Mouse (Mus musculus) midbrain, embryonic 14.5 days (tissue): ENCODE data around the gene Ttc25. TPM values are rescaled to one million over a fixed set of nuclear protein-coding genes. Genes with fewer than 3 reads are reported as not detected.

ENCODE experiments used
- ATAC-seq: fragments of 200-750 bp; cut with Nextera tagmentation; 2 replicates; pipeline ENCODE4 v1.8.0; 2017; ENCODE audit warnings: moderate number of reproducible peaks, moderate library complexity; ENCODE audit not compliant: low FRiP score, low TSS enrichment
- DNase-seq: peaks from one replicate; pipeline ENCODE4 v3.0.0-alpha.2; 2015
- H3K27ac ChIP-seq: fragments of 300-500 bp; sonication (generic); replicated peaks from 2 replicates; pipeline ENCODE4 v1.5.1; 2014; ENCODE audit warnings: mild to moderate bottlenecking, low read depth, low read length, moderate library complexity
- H3K27me3 ChIP-seq: fragments of 300-500 bp; sonication (generic); 2 replicates; pipeline ENCODE4 v1.6.1; 2014; ENCODE audit warnings: low read length, control low read depth, mixed read lengths; ENCODE audit not compliant: control insufficient read depth, insufficient read depth
- H3K36me3 ChIP-seq: fragments of 300-500 bp; sonication (generic); 2 replicates; pipeline ENCODE4 v1.6.1; 2014; ENCODE audit warnings: low read length, control low read depth; ENCODE audit not compliant: control insufficient read depth, insufficient read depth
- H3K4me1 ChIP-seq: fragments of 300-500 bp; sonication (generic); 2 replicates; pipeline ENCODE4 v1.6.1; 2014; ENCODE audit warnings: mild to moderate bottlenecking, antibody characterized with exemption, low read length, control low read depth; ENCODE audit not compliant: control insufficient read depth, insufficient read depth
- H3K4me2 ChIP-seq: fragments of 300-500 bp; sonication (generic); 2 replicates; pipeline ENCODE4 v1.6.1; 2014; ENCODE audit warnings: mild to moderate bottlenecking, low read length, moderate library complexity
- H3K4me3 ChIP-seq: fragments of 300-500 bp; sonication (generic); replicated peaks from 2 replicates; pipeline ENCODE4 v1.5.1; 2014; ENCODE audit warnings: low read depth, low read length
- H3K9ac ChIP-seq: fragments of 300-500 bp; sonication (generic); replicated peaks from 2 replicates; pipeline ENCODE4 v1.6.1; 2014; ENCODE audit warnings: mild to moderate bottlenecking, low read length, moderate library complexity
- H3K9me3 ChIP-seq: fragments of 300-500 bp; sonication (generic); 2 replicates; pipeline ENCODE4 v1.6.1; 2016; ENCODE audit warnings: low read length, control low read depth, mixed read lengths; ENCODE audit not compliant: control insufficient read depth
- WGBS: fragments of 180-500 bp; shearing (Covaris S2); extraction: QIAGEN DNeasy Blood & Tissue Kit; methylation state at CpG from one replicate; pipeline ENCODE4 v1.1.7; 2014; 5-methylcytosine and 5-hydroxymethylcytosine counted together
- polyA plus RNA-seq: library from polyadenylated mRNA; unstranded; fragments of >200 nt; fragmentation: Nextera tagmentation; extraction: Ambion mirVana; gene quantifications from 2 replicates; pipeline ENCODE4 v1.2.1, GENCODE M21; 2014

The Ttc25 gene
- polyA plus RNA-seq, 1 experiment from 2014 or later: 1.9 TPM

DNA sequence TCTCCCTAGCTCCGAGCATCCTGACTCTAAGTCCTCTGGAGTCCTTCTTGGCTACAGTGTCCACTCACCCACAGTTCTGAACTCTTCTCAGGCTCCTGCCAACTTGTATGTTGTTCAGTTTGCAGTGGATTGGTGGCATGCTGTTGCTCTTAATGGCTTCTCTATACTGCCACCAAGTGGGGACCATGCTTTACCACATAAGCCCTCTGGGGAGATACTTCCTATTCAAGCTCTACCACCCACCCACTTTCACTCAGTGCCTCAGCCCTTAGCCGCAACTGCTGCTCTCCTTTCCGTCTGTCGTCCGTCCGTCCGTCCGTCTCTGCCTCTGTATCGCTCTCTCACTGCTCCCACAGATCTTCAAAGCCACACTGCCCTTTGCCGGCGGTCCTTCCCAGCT, 10.2 kb downstream of the Ttc25 start:
- 17% methylated on average over 11 of the region's 11 CpGs for WGBS
- H3K4me2 ChIP-seq: peak overlapping the region; percentile 30; the same call in 1 of the 2 replicates
- H3K4me3 ChIP-seq: no peak overlapping the region
- H3K27me3 ChIP-seq: no peaks in the 10 kb centered on the region
- no peaks in the 10 kb centered on the region for H3K36me3 ChIP-seq
- peak; percentile 87 for DNase-seq
- no peaks in the 10 kb centered on the region for H3K4me1 ChIP-seq
- no peaks in the 10 kb centered on the region for H3K9me3 ChIP-seq
- no peak for ATAC-seq
- H3K27ac ChIP-seq: no peak overlapping the region
- no peak overlapping the region for H3K9ac ChIP-seq

DNA sequence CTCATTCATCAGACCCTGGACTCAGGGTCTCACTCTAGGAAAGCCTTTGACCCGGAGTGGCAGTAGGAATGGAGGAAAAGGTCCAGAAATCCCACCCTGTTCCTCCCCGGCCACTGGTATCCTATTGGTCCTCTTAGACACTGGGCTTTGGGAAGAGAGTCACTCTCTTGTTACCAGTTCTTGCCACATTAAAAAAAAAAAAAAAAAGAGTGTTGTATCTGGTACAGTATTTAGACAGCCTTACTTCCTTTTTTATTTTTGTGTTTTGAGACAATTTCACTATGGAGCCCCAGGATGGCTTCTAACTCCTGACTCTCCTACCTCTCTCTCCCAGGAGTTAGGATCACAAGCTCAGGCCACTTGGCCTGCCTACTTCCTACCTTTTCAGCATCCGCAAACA, 12.2 kb downstream of the Ttc25 start:
- ATAC-seq: no peak
- H3K27me3 ChIP-seq: no peaks in the 10 kb centered on the region
- H3K4me1 ChIP-seq: no peaks in the 10 kb centered on the region
- no peaks in the 10 kb centered on the region for H3K9me3 ChIP-seq
- DNase-seq: no peak
- H3K4me2 ChIP-seq: no peak overlapping the region
- no peak overlapping the region for H3K4me3 ChIP-seq
- H3K36me3 ChIP-seq: no peaks in the 10 kb centered on the region
- 74% methylated on average over 3 of the region's 3 CpGs for WGBS
- H3K9ac ChIP-seq: no peak overlapping the region
- H3K27ac ChIP-seq: no peak overlapping the region

DNA sequence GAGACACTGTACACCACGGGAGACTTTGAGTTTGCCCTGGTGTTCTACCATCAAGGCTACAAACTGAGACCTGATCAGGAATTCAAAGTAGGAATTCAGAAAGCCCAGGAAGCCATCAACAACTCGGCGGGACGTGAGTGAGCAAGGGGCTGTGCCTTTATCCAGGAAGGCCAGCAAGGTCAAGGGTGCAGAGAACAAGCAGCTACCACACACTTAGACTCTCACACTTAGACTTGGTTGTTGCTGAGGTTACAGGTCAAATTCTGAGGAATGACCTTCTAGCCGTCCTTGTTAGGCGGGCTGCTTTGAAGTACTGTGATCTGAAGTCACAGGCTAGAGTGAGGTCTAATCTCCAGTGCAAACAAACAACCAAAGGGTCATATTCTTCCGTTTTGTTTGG, 14.1 kb downstream of the Ttc25 start:
- 55% methylated on average over 7 of the region's 7 CpGs for WGBS
- Histone ChIP-seq H3K4me2 (no peak overlapping the region), H3K27ac (no peak overlapping the region), H3K27me3 (no peaks in the 10 kb centered on the region), H3K9ac (no peak overlapping the region), H3K9me3 (no peaks in the 10 kb centered on the region), H3K36me3 (no peaks in the 10 kb centered on the region), H3K4me3 (no peak overlapping the region), H3K4me1 (no peaks in the 10 kb centered on the region)
- DNase-seq (no peak), ATAC-seq (no peak)

DNA sequence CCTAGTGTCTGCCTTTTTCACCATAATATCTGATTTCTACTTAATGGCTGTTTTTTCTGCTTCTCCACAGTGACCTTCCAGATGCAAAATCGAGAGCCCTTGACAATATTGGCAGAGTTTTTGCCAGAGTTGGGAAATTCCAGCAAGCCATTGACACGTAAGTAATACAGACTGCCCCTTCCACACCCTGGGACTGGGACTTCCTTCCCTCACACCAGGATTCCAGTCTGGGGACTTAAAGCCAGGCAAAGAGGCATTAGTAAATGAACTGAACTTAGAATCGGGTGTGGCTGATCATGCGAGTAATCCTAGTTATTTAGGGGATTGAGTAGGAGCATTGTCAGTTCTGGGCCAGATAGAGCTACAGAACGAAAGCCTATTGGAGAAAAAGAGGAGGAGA, 16.3 kb downstream of the Ttc25 start:
- no peaks in the 10 kb centered on the region for H3K36me3 ChIP-seq
- DNase-seq (no peak), ATAC-seq (no peak)
- H3K27ac ChIP-seq: no peak overlapping the region
- H3K4me1 ChIP-seq: no peaks in the 10 kb centered on the region
- H3K27me3 ChIP-seq: no peaks in the 10 kb centered on the region
- H3K9me3 ChIP-seq: no peaks in the 10 kb centered on the region
- H3K9ac ChIP-seq: no peak overlapping the region
- no peak overlapping the region for H3K4me3 ChIP-seq
- H3K4me2 ChIP-seq: no peak overlapping the region
- 57% methylated on average over 5 of the region's 5 CpGs for WGBS

DNA sequence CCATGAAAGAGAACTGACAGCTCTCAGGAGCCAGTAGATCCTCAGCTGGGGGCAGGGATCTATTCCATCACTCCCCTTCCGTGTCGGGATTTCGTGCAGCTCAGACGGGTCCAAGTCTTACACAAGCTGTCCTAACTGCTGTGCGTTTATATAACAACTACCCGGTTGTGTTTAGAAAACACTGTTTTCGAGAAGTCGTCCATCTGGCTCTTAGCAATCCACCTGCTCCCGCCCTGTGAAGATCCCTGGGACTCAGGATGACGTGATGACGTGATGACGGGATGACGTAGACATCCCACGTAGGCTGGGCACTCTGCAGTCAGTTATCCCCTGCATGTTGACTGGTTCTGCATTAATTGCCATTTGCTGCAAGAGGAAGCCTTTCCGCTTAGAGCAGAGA, 18.9 kb downstream of the Ttc25 start:
- DNase-seq: no peak
- H3K4me1 ChIP-seq: no peaks in the 10 kb centered on the region

DNA sequence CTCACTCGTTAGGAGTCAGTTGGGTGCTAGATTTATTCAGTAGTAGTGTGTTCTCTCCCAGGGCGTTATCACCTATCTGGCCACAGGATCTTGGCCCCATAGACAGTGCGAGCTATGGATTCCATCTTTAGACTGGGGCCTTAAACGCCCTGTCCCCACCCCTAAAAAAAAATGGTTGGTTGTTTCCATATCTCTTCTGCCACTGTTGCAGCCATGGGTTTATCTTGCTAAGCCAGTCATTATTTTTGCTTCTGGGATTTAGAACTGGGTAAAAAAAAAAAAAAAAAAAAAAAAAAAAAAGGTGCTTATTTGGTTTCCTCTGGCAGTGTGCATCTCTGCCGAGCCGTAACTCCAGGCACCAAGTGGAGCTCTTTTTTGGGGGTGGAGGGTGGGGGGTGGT, 19.3 kb downstream of the Ttc25 start:
- Histone ChIP-seq H3K27ac (no peak overlapping the region), H3K36me3 (no peaks in the 10 kb centered on the region), H3K4me1 (no peaks in the 10 kb centered on the region), H3K4me3 (no peak overlapping the region), H3K9ac (no peak overlapping the region), H3K27me3 (no peaks in the 10 kb centered on the region), H3K9me3 (no peaks in the 10 kb centered on the region), H3K4me2 (no peak overlapping the region)
- 94% methylated on average over 6 of the region's 6 CpGs for WGBS
- ATAC-seq (no peak), DNase-seq (no peak)

More for the DNA sequence above, 18.9 kb downstream of the Ttc25 start:
- no peak overlapping the region for H3K27ac ChIP-seq
- no peaks in the 10 kb centered on the region for H3K9me3 ChIP-seq
- 86% methylated on average over 15 of the region's 15 CpGs for WGBS
- no peaks in the 10 kb centered on the region for H3K27me3 ChIP-seq
- no peak overlapping the region for H3K9ac ChIP-seq
- no peak overlapping the region for H3K4me3 ChIP-seq
- no peak overlapping the region for H3K4me2 ChIP-seq
- ATAC-seq: no peak
- H3K36me3 ChIP-seq: no peaks in the 10 kb centered on the region

DNA sequence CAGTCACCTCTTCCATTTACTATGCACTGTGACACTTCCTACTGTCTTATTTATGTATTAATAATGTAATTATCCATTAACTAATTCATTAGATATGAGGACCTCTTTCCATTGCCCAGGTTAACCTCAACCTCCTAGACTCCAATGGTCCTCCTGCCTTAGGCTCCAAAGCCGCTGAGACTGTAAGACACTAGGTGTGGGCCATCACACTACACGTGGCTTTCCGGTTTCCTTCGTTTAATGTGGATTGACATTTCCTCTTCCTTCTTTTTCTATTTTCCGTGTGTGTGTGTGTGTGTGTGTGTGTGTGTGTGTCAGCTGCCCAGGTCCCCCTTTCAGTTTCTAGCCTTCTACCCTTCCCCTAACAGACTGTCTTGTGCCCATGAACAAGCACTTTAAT, 21.8 kb downstream of the Ttc25 start:
- 89% methylated on average over 5 of the region's 5 CpGs for WGBS
- H3K4me3 ChIP-seq: no peak overlapping the region
- peaks cover 5% of the 10 kb centered on the region; the same call in 1 of the 2 replicates for H3K27me3 ChIP-seq
- no peaks in the 10 kb centered on the region for H3K9me3 ChIP-seq
- 0 out of 2 replicates have a peak, but pooled peaks cover 9% of the 10 kb centered on the region for H3K4me1 ChIP-seq
- no peak for ATAC-seq
- no peak overlapping the region for H3K9ac ChIP-seq
- H3K36me3 ChIP-seq: no peaks in the 10 kb centered on the region
- no peak overlapping the region for H3K27ac ChIP-seq
- DNase-seq: no peak
- H3K4me2 ChIP-seq: no peak overlapping the region

DNA sequence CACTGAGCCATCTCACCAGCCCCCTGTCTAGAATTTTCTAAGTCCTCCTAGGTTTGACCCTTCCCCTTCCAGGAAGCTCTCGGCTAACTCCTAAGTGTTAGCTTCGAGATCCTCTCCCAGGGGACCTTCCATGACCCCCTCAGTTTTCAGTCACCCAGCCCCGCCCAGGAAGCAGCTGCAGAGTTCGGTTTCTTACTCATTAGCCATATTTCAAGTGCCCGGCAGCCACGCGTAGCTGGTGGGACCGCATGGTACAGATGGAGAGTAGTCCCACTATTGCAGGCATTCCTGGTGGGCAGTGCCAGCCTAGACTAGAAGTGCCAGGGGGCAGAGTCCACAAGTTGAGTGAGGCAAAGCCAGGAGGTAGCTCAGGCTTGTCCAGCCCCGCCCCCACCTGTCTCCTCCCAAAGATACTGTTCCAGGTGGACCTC, 22.4 kb downstream of the Ttc25 start:
- Histone ChIP-seq H3K9ac (no peak overlapping the region), H3K4me1 (0 out of 2 replicates have a peak, but pooled peaks cover 9% of the 10 kb centered on the region), H3K36me3 (no peaks in the 10 kb centered on the region), H3K4me2 (no peak overlapping the region), H3K9me3 (no peaks in the 10 kb centered on the region), H3K27ac (no peak overlapping the region), H3K4me3 (no peak overlapping the region), H3K27me3 (peaks cover 5% of the 10 kb centered on the region; the same call in 1 of the 2 replicates)
- ATAC-seq (no peak), DNase-seq (no peak)
- 74% methylated on average over 9 of the region's 9 CpGs for WGBS

DNA sequence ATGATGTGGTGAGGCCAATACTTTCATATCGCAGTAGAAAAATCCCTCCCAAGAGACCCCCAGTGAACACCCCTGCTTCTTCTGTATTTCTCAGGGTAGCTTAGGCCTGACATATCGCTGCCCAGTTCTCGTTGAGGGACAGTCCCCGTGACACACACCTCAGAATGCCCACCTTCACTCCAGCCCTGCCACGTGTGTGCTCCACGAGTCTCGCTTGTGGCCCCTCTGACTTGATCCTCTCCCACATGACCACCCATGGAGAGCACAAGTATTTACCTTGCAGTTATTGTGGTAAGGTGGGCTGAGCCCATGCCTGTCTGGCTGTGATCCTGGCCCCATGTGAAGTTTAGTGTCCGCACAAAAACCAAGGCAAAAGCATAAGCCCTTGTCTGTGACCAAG, 23.3 kb downstream of the Ttc25 start:
- Histone ChIP-seq H3K27ac (no peak overlapping the region), H3K4me3 (no peak overlapping the region), H3K9me3 (no peaks in the 10 kb centered on the region), H3K4me2 (no peak overlapping the region), H3K27me3 (peaks cover 5% of the 10 kb centered on the region; the same call in 1 of the 2 replicates), H3K9ac (no peak overlapping the region), H3K36me3 (no peaks in the 10 kb centered on the region), H3K4me1 (0 out of 2 replicates have a peak, but pooled peaks cover 9% of the 10 kb centered on the region)
- ATAC-seq: no peak
- WGBS: 85% methylated on average over 8 of the region's 8 CpGs
- DNase-seq: no peak
